Mouse (Mus musculus) heart, postnatal 4 days (tissue): ENCODE measurements around the gene Clec16a. TPM values are rescaled to one million over a fixed set of nuclear protein-coding genes. Genes with fewer than 3 reads are reported as not detected.

Experiments
- DNase-seq: peaks from one replicate; pipeline ENCODE4 v3.0.0; 2021
- total RNA-seq, 2 experiments: library from RNA; stranded (reverse); gene quantifications; 2 replicates each; pipeline ENCODE4 v1.2.3; 2021

The Clec16a gene
- total RNA-seq, 2 experiments from 2014 or later, result 40.5 to 42.2 TPM

GRCm38 (mm10) chr16:10788866-10789265, 243.7 kb downstream of the Clec16a start:
- no peak for DNase-seq

GRCm38 (mm10) chr16:10790702-10791101, 245.6 kb downstream of the Clec16a start, which contains the start of gene Prm3:
Gene Prm3 (minus strand): TSS chr16:10790914.
- no peak for DNase-seq

Other genes with a start within 250 kb of the Clec16a start
- gene Emp2, start 231.4 kb upstream of the Clec16a start, total RNA-seq, result 10 to 100 TPM; 41.5 to 42.5 TPM
- gene Tekt5, start 149.8 kb upstream of the Clec16a start, total RNA-seq, result under 1 TPM; 0.33 to 0.34 TPM
- gene Nubp1, start 133.4 kb upstream of the Clec16a start, total RNA-seq, result 10 to 100 TPM; 18.8 to 18.9 TPM
- 1 to 10 TPM; 1.1 to 1.4 TPM for gene Tvp23a, start 98.0 kb upstream of the Clec16a start, total RNA-seq
- under 1 TPM; 0.07 to 0.19 TPM for gene Ciita, start 65.3 kb upstream of the Clec16a start, total RNA-seq
- gene Dexi, start 2.3 kb upstream of the Clec16a start, total RNA-seq, result 10 to 100 TPM; 22.4 to 22.6 TPM
- gene Socs1, start 240.2 kb downstream of the Clec16a start, total RNA-seq, result 1 to 10 TPM; 1.6 TPM
- not detected for gene Tnp2, start 243.3 kb downstream of the Clec16a start, total RNA-seq
- not detected for gene Prm3, start 245.6 kb downstream of the Clec16a start, total RNA-seq